Mouse (Mus musculus) ES-CJ7 (cell line): Measurements from ENCODE around the gene Spp2.

Experiments
- DNase-seq: peaks from one replicate; pipeline ENCODE4 v3.0.0; 2011; ENCODE audit warnings: low read depth, low spot score

Spp2 gene

DNA sequence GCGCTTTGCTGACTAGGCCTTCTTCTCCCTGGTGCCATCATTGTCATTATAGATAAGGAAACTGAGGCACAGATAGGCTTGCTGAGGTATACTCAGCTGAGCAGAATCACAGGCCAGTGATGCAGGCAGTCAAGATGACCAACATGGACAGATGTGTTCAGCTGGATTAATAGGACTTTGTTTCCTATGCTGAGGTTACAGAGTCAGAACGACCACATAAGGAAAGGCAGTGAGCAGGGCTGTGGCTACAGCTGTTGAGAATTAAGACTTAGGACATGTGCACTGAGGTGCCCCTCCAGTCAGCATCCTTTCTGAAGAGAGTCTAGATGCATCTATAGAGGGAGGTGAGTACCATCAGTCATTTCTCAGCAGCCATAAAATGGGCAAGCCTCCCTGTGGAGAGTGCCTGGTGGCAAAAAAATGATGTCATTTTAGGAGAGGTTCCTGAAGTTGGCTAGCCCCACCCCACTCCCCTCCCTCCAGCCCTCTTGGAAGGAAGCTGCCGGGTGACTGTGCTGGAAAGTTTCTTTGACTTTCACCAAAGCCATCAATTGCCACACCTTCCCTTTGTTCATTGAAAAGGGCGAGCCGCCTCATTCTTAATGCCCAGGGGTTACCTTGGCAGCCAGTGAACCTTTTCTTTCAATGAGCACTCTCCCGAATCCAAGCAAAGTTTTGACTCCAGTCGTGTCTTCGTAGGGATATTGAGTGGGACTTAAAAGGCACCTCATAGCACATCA, 59.7 kb downstream of the Spp2 start:
- peak; percentile 91 for DNase-seq

DNA sequence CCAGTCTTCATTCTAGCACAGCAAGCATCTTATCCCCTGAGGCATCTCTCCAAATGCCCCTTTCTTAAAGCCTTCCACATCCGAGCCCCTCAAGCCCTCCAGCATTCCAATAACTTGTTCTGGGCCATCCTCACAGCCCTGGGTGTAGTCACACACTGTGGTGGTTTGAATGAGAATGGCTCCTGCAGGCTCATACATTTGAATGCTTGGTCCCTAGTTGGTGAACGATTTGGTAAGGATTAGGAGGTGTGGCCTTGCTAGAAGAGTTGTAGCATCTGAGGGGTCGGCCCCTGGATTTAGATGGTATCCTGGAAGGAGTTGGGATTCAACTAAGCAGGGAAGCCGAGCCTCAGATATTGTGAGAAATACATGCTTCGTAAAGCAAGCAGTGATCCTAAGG, 61.1 kb downstream of the Spp2 start:
- peak; percentile 75 for DNase-seq

DNA sequence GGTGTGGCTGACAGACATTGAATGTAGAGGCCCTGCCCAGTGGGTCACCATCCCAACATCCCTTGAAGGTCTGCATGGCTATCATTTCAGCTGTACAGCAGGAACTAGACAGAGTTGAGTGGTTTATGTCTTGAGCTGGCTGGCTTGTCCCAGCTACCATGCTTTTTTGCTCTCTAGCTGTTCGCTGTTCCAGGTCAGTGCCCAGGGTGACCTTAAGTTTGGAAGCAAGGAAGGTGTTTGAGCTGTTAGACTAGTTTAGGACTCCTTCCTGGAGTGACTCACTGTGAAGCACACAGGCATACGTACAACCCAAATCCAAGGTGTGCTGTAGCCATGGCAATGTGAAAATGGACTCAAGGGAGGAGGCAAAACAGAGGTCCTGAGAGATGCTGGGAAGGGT, 61.6 kb downstream of the Spp2 start:
- no peak for DNase-seq

DNA sequence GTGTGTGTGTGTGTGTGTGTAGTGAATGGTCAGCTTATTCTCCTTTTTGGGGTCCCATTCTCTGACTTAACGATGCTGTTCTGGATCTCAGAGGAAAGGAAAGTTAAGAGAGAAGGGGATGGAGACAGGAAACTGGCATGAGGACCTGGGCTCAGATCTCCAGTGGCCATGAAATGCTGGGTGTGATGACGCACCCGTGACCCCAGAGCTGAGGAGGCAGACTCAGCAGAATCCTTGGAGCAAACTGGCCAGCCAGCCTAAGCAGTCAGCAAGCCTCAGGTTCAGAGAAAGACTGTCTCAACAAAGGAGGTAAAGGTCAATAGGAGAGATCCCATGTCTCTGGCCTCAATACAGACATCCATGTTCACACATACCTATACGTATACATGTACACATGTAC, 63.0 kb downstream of the Spp2 start:
- DNase-seq, result no peak

DNA sequence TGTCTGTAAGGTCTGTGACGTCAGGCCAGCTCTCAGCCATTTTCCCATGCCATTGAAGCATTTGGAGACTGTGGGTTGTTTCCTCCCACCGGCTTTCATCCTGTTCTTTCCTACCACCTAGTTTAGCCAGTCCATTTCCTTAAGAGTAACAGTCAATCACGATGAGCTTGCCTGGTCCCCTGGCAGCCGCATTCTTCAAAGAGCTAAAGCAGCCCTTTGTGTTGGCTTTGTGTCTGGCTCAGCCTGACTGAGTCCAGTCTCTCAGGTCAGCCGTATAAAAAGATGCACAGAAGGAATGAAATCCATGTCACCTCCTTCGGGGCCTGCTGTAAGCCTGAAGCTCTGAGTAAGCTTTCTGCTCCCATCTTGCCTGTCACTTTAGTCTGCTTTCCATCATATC, 65.5 kb downstream of the Spp2 start:
- DNase-seq, result no peak

DNA sequence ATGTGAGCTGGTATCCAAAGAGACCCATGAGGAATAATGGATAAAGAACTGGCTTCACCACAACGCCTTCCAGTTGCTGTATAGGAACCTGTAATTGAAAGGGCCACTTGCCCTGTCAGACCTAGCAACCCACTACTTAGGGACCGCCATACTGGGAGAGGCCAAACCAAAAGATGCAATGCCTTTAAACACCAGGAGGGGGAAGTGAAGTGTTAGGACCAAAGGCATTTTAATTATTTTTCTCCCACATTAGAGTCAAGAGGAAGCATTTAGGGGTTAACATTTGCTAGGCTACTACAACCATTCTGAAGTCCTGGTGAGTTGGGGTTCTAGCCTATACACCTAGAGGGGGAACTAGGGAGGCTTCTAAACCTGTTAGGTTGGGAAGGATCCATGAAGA, 67.1 kb downstream of the Spp2 start:
- DNase-seq, result no peak

DNA sequence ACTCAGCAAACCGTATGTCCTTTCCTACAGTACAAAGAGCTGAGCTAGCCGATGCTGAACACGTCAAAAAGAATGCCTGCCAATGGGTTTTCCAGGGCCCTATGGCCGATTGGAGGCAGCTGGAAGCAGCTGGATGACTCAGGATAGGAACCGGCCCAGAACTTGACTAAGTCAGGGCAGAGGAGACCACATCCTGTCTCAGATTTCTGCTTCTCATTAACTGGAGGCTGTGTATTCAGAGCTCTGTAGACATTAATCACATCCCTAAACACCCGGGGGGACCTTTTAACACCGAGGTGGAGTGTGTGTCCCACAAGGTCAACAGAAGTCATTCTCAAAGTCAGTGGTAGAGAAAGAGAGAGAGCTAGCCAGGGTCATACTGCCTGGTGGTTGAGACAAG, 67.8 kb downstream of the Spp2 start:
- DNase-seq, result no peak

DNA sequence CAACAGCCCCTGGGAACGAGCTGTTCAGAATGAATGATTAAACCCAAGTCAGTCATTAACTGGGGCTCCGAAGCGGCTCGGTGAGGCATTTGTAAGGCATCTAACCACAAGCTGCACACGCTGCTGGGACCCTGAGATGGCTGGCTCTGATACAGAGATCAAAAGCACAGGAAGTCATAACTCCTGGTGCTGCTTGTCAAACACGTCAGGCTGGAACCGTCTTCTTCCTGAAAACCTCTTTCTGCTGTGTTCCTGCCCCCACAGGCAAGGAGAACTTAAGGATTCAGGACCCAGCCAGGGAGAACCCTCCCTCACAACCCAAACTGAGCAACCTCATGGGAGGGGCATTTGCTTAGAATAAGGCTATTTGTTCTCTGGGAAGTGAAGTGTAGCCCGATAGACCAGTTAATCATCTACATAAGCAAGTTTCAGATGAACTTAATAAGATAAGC, 68.8 kb downstream of the Spp2 start:
- DNase-seq, result no peak
